ENCODE assay signal across 10 mouse cellular contexts in the genomic region with DNA sequence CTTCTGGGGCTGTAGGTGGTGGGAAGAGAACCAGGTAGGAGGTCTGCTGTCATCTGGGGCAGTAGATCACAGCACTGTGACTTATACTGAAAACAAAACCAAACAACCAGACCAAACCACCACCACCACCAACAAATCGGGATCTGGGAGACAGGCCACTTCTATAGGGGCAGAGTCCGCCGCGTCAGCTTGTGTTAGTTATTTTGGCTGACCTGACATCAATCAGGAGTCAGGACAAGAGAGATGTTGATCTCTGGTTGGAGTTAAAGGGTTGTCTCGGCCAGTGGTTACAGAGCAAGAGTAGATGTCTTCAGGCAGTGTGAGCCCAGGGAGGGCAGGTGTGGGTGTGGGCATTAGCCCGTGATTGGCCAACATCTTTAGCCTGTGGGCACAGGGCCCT. TPM values are rescaled to one million over a fixed set of nuclear protein-coding genes. Genes with fewer than 3 reads are reported as not detected.
DNase-seq lines count a peak whose midpoint lies in the region; ATAC-seq and TF ChIP-seq lines count a peak whose summit lies in the region.
"Had no signal": no experiment of that assay in that cellular context is flagged by ENCODE, and none has a peak within 500 bp of the region (broad histone marks: within the 10 kb centered on the region; RNA-seq: fewer than 3 reads in every experiment).

No protein-coding gene starts in this region.

- no peak for ATAC-seq in heart, embryonic 13.5 days (ENCODE audit: extremely low read depth, insufficient number of reproducible peaks, low FRiP score, low TSS enrichment)
- no peak for ATAC-seq in midbrain, embryonic 13.5 days
- ATAC-seq in midbrain, embryonic 15.5 days (replicated peaks): no peak
- ATAC-seq in intestine, postnatal 0 days: no peak
- ATAC-seq in stomach, embryonic 15.5 days (ENCODE audit: insufficient read depth, low FRiP score, low read depth): 0 out of 2 replicates have a peak, but pooled peaks have one; percentile 3

- no peaks in the 10 kb centered on the region for H3K27me3 ChIP-seq in heart, embryonic 13.5 days (replicated peaks)
- no peaks in the 10 kb centered on the region for H3K27me3 ChIP-seq in midbrain, embryonic 13.5 days
- no peaks in the 10 kb centered on the region for H3K27me3 ChIP-seq in midbrain, embryonic 15.5 days (replicated peaks)
- H3K27me3 ChIP-seq in intestine, postnatal 0 days (replicated peaks; ENCODE audit: control insufficient read depth, insufficient read depth, low read length): no peaks in the 10 kb centered on the region
- no peaks in the 10 kb centered on the region for H3K27me3 ChIP-seq in stomach, embryonic 15.5 days (replicated peaks)
- H3K27me3 ChIP-seq: CH12.LX had no signal

- WGBS in heart, embryonic 13.5 days: 83% methylated on average over 6 of the region's 6 CpGs
- 94% methylated on average over 6 of the region's 6 CpGs for WGBS in midbrain, embryonic 13.5 days
- WGBS in midbrain, embryonic 15.5 days: 91% methylated on average over 6 of the region's 6 CpGs
- 73% methylated on average over 6 of the region's 6 CpGs for WGBS in intestine, postnatal 0 days
- WGBS in stomach, embryonic 15.5 days: 79% methylated on average over 6 of the region's 6 CpGs

- peaks cover 60% of the 10 kb centered on the region for H3K4me1 ChIP-seq in heart, embryonic 13.5 days
- H3K4me1 ChIP-seq in midbrain, embryonic 13.5 days (replicated peaks): peaks cover 16% of the 10 kb centered on the region
- peaks cover 11% of the 10 kb centered on the region for H3K4me1 ChIP-seq in midbrain, embryonic 15.5 days
- peaks cover 6% of the 10 kb centered on the region for H3K4me1 ChIP-seq in intestine, postnatal 0 days (replicated peaks; ENCODE audit: control insufficient read depth, insufficient read depth, low read length)
- peaks cover 29% of the 10 kb centered on the region for H3K4me1 ChIP-seq in stomach, embryonic 15.5 days

- no peak for TF ChIP-seq CTCF in intestine, postnatal 0 days (IDR thresholded peaks at IDR 0.05; ENCODE audit: low read depth)

- H3K27ac ChIP-seq in heart, embryonic 13.5 days (replicated peaks): peak overlapping the region; percentile 95
- peak overlapping the region; percentile 37; the same call in 1 of the 2 replicates for H3K27ac ChIP-seq in midbrain, embryonic 13.5 days
- no peak overlapping the region for H3K27ac ChIP-seq in midbrain, embryonic 15.5 days
- peak overlapping the region; percentile 31; the same call in 1 of the 2 replicates for H3K27ac ChIP-seq in intestine, postnatal 0 days (ENCODE audit: low read depth, low read length)
- peak overlapping the region; percentile 89 for H3K27ac ChIP-seq in stomach, embryonic 15.5 days

- no peak for DNase-seq in heart, adult 9 months (ENCODE audit: low spot score in 2 of 2)
- DNase-seq in cerebellum, postnatal 25 days: no peak
- no peak for DNase-seq in urinary bladder, adult 18-20 months (ENCODE audit: low spot score in 2 of 2)

- peaks cover 32% of the 10 kb centered on the region for H3K36me3 ChIP-seq in heart, embryonic 13.5 days
- 0 out of 2 replicates have a peak, but pooled peaks cover 2% of the 10 kb centered on the region for H3K36me3 ChIP-seq in midbrain, embryonic 13.5 days
- H3K36me3 ChIP-seq in midbrain, embryonic 15.5 days (replicated peaks): no peaks in the 10 kb centered on the region
- H3K36me3 ChIP-seq in intestine, postnatal 0 days (ENCODE audit: control insufficient read depth, insufficient read depth): peaks cover 19% of the 10 kb centered on the region; the same call in 1 of the 2 replicates
- H3K36me3 ChIP-seq in stomach, embryonic 15.5 days: no peaks in the 10 kb centered on the region

- H3K9me3 ChIP-seq in heart, embryonic 13.5 days: no peaks in the 10 kb centered on the region
- no peaks in the 10 kb centered on the region for H3K9me3 ChIP-seq in midbrain, embryonic 13.5 days
- H3K9me3 ChIP-seq in midbrain, embryonic 15.5 days: no peaks in the 10 kb centered on the region
- no peaks in the 10 kb centered on the region for H3K9me3 ChIP-seq in intestine, postnatal 0 days (ENCODE audit: control insufficient read depth)
- H3K9me3 ChIP-seq in stomach, embryonic 15.5 days: no peaks in the 10 kb centered on the region

- H3K4me2 ChIP-seq in heart, embryonic 13.5 days: peak overlapping the region; percentile 60
- H3K4me2 ChIP-seq in midbrain, embryonic 13.5 days (replicated peaks): no peak overlapping the region
- H3K4me2 ChIP-seq in midbrain, embryonic 15.5 days: no peak overlapping the region
- 0 out of 2 replicates have a peak overlapping the region, but pooled peaks have one; percentile 40 for H3K4me2 ChIP-seq in intestine, postnatal 0 days (replicated peaks; ENCODE audit: low read depth)
- peak overlapping the region; percentile 36; the same call in 1 of the 2 replicates for H3K4me2 ChIP-seq in stomach, embryonic 15.5 days

- peak overlapping the region; percentile 73 for H3K9ac ChIP-seq in heart, embryonic 13.5 days
- no peak overlapping the region for H3K9ac ChIP-seq in midbrain, embryonic 13.5 days (replicated peaks)
- no peak overlapping the region for H3K9ac ChIP-seq in midbrain, embryonic 15.5 days
- no peak overlapping the region for H3K9ac ChIP-seq in intestine, postnatal 0 days (ENCODE audit: low read depth, low read length)
- H3K9ac ChIP-seq in stomach, embryonic 15.5 days: no peak overlapping the region

- H3K4me3 ChIP-seq in heart, embryonic 13.5 days: no peak overlapping the region
- no peak overlapping the region for H3K4me3 ChIP-seq in midbrain, embryonic 13.5 days (replicated peaks)
- no peak overlapping the region for H3K4me3 ChIP-seq in midbrain, embryonic 15.5 days
- no peak overlapping the region for H3K4me3 ChIP-seq in intestine, postnatal 0 days (ENCODE audit: low read depth, low read length)
- H3K4me3 ChIP-seq in stomach, embryonic 15.5 days (replicated peaks): no peak overlapping the region

RNA-seq across cellular contexts. Expression of gene Pxn, which starts 7.9 kb away (rescaled TPM):
- 29.7 and 31.7 TPM in 2 replicates for polyA plus RNA-seq in heart, embryonic 13.5 days (2015; fragmentation: Nextera tagmentation; extraction: Ambion mirVana)
- polyA plus RNA-seq in midbrain, embryonic 13.5 days (2015; fragmentation: Nextera tagmentation; extraction: Ambion mirVana): 16.2 and 18.3 TPM in 2 replicates
- 20.4 and 20.9 TPM in 2 replicates for polyA plus RNA-seq in midbrain, embryonic 15.5 days (2015; fragmentation: Nextera tagmentation; extraction: Ambion mirVana)
- polyA plus RNA-seq in intestine, postnatal 0 days (2015; fragmentation: Nextera tagmentation; extraction: Ambion mirVana): 65.1 and 71.1 TPM in 2 replicates
- polyA plus RNA-seq in stomach, embryonic 15.5 days (2015; fragmentation: Nextera tagmentation; extraction: Ambion mirVana): 37.0 and 43.0 TPM in 2 replicates

RNA-seq across cellular contexts. Expression of gene Sirt4, which starts 29.8 kb away (rescaled TPM):
- polyA plus RNA-seq in heart, embryonic 13.5 days (2015; fragmentation: Nextera tagmentation; extraction: Ambion mirVana): 18.9 and 19.8 TPM in 2 replicates
- 26.1 and 28.7 TPM in 2 replicates for polyA plus RNA-seq in midbrain, embryonic 13.5 days (2015; fragmentation: Nextera tagmentation; extraction: Ambion mirVana)
- polyA plus RNA-seq in midbrain, embryonic 15.5 days (2015; fragmentation: Nextera tagmentation; extraction: Ambion mirVana): 31.6 and 32.6 TPM in 2 replicates
- polyA plus RNA-seq in intestine, postnatal 0 days (2015; fragmentation: Nextera tagmentation; extraction: Ambion mirVana): 5.0 and 6.4 TPM in 2 replicates
- polyA plus RNA-seq in stomach, embryonic 15.5 days (2015; fragmentation: Nextera tagmentation; extraction: Ambion mirVana): 21.7 and 26.6 TPM in 2 replicates

RNA-seq across cellular contexts. Expression of gene Rplp0, which starts 44.9 kb away (rescaled TPM):
- 1,009 and 1,125 TPM in 2 replicates for polyA plus RNA-seq in heart, embryonic 13.5 days (2015; fragmentation: Nextera tagmentation; extraction: Ambion mirVana)
- polyA plus RNA-seq in midbrain, embryonic 13.5 days (2015; fragmentation: Nextera tagmentation; extraction: Ambion mirVana): 905 and 914 TPM in 2 replicates
- polyA plus RNA-seq in midbrain, embryonic 15.5 days (2015; fragmentation: Nextera tagmentation; extraction: Ambion mirVana): 811 and 847 TPM in 2 replicates
- 832 and 868 TPM in 2 replicates for polyA plus RNA-seq in intestine, postnatal 0 days (2015; fragmentation: Nextera tagmentation; extraction: Ambion mirVana)
- polyA plus RNA-seq in stomach, embryonic 15.5 days (2015; fragmentation: Nextera tagmentation; extraction: Ambion mirVana): 1,425 and 1,562 TPM in 2 replicates

RNA-seq across cellular contexts. Expression of gene Pla2g1b, which starts 48.3 kb away (rescaled TPM):
- 0.88 and 1.1 TPM in 2 replicates for polyA plus RNA-seq in heart, embryonic 13.5 days (2015; fragmentation: Nextera tagmentation; extraction: Ambion mirVana)
- polyA plus RNA-seq in midbrain, embryonic 13.5 days (2015; fragmentation: Nextera tagmentation; extraction: Ambion mirVana): not detected in 2 replicates
- not detected in 2 replicates for polyA plus RNA-seq in midbrain, embryonic 15.5 days (2015; fragmentation: Nextera tagmentation; extraction: Ambion mirVana)
- polyA plus RNA-seq in intestine, postnatal 0 days (2015; fragmentation: Nextera tagmentation; extraction: Ambion mirVana): 0.78 and 0.98 TPM in 2 replicates
- 12.0 and 15.4 TPM in 2 replicates for polyA plus RNA-seq in stomach, embryonic 15.5 days (2015; fragmentation: Nextera tagmentation; extraction: Ambion mirVana)
- polyA plus RNA-seq: adrenal gland, adult 2 months had no signal

RNA-seq across cellular contexts. Expression of gene Gcn1l1, which starts 50.7 kb away (rescaled TPM):
- 24.6 and 26.7 TPM in 2 replicates for polyA plus RNA-seq in heart, embryonic 13.5 days (2015; fragmentation: Nextera tagmentation; extraction: Ambion mirVana)
- 48.6 and 49.1 TPM in 2 replicates for polyA plus RNA-seq in midbrain, embryonic 13.5 days (2015; fragmentation: Nextera tagmentation; extraction: Ambion mirVana)
- polyA plus RNA-seq in midbrain, embryonic 15.5 days (2015; fragmentation: Nextera tagmentation; extraction: Ambion mirVana): 48.3 and 53.4 TPM in 2 replicates
- polyA plus RNA-seq in intestine, postnatal 0 days (2015; fragmentation: Nextera tagmentation; extraction: Ambion mirVana): 9.3 and 9.6 TPM in 2 replicates
- 34.9 and 36.4 TPM in 2 replicates for polyA plus RNA-seq in stomach, embryonic 15.5 days (2015; fragmentation: Nextera tagmentation; extraction: Ambion mirVana)

Comparison
In these comparisons a context has a peak if more than half of its experiments do, and no peak if none do; other contexts are left out.
1. H3K4me2 ChIP-seq: peak in heart, embryonic 13.5 days (single experiment), intestine, postnatal 0 days (single experiment) and stomach, embryonic 15.5 days (single experiment); none in midbrain, embryonic 13.5 days (single experiment) and midbrain, embryonic 15.5 days (single experiment).